Mouse (Mus musculus) kidney, postnatal 10 days (tissue): ENCODE measurements around the gene Deaf1.

ENCODE experiments used
- DNase-seq: peaks from one replicate; pipeline ENCODE4 v3.0.0; 2021; ENCODE audit warnings: mixed read lengths

Deaf1 gene

DNA sequence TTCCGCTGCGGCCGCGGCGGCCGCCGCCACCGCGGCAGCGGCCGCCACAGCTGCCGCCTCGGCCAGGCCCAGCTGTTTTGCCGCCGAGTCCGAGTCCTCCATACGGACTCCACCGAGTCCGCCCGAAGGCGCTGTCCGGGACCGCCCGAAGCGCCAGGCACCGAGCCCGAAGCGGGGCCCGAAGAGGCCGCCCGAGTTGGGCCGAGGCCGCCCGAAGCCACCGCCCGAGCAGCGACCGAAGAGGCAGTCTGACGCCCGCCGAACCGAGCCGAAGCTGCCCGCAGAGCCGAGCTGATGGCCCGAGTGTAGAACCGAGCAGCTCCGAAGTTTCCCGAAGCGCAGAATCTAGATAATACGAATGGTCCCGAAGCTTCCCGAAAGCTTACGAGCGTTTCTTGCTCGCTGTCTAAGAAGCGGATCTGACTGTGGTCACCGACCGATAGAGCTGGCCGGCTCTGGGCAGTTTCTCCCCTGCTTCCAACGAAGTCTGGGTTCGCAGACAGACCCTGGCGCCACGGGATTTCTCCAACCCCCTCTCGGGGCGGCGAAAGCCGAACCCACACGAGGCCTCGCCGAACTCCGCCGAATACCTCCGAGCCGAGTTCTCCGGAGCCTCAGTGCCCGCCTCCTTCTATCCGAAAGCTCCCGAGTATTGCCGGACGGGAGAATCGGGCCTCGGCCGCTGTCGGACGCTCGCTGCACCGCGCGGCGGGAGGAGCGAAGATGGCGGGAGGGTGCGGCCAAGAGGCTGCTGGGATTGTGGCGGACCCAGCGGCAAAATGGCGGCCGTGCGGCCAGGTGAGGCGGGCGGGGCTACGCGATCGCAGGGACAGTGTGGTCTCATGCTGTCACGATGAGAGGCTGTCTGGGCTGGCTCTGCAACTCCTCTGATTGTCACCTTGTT is at the start of gene Deaf1, which contains the start of gene Tmem80:
TSS of gene Deaf1 (minus strand) at position 222 of the 904 bp plus-strand sequence.
TSS of gene Tmem80 (plus strand) at position 271 of the 904 bp plus-strand sequence.
- DNase-seq = peak; percentile 100

DNA sequence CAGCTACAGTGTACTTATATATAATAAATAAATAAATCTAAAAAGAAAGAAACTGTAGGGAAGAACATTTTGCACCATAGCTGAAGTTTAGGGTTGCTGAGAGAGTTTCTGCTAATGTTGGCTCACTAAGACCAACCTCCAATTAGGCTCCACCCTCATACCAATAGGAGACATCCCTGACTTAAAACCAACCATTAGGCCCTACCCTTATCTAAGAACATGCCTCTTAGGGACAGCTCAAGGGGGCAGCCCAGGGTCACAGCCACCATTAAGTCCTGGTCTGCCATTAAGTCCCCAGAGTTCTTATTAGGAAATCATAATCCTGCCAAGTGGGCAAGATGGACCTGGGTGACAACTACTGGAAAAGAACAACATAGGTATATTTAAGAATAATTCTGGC is 46.9 kb upstream of the Deaf1 start:
- DNase-seq = no peak

DNA sequence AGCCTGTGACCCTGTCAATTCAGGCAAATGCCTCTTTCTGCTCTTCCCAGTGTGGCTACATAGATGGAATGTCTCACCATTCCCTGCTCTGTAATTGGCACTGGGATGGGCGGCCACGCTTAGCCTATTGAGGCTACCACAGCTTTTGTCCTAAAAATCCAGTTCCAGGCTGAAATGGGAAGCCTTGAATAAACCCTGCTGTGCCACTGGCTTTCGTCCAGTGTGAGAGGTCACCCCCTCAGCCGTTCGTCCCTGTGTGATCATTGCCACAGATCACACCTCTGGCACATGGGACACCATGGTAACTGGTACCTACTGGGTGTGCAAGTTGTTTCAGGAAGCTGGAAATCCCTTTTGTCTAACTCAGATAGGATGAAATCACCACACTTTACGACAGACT is 46.1 kb upstream of the Deaf1 start:
- DNase-seq = no peak

DNA sequence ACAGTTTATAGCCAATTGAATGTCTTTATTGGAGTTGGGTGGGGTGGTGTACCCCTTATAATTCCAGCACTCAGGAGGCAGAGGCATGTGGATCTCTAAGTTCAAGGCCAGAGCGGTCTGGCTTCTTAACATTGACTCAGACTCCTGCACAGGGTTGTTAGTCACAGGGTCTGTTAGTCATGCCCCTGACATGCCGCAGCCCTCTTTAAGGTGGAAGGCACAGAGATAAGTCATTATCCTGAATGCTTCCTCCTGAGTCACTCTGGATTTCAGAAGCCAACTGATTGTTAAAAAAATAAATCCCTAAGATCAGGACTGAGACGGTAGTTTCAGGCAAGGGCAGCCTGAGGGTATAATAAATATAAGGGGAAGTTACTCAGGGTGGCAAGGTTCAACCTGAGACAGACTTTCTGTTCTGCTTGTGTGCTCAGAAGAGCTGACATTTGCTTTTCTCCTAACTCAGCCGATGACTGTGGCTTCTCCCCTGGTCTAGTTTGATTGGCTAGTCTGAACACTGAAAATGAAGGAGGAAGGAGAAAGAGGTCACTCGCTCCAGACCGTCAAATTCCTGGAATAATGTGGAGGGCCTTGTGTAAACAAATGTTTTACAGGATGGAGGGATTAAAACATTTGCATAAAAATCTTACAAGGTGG is 44.6 kb upstream of the Deaf1 start:
- DNase-seq = no peak

DNA sequence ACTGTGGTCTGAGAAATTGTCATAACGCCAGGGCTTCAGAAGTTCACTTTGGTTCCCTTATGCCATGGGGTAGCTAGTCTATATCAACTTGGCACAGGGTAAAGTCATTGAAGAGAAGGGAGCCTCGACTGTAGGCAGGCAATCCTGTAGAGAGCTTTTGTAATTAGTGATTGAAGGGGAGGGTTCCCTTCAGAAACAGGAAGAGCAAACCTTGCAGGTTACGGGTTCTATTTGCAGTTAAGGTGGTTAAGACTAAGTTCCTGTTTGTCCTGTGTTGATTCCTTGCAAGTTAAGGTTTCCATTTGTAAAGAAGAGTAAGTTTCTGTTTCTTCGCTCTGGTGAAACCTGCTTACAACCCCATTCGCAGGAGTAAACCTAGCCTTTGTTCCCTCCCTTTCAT is 42.4 kb upstream of the Deaf1 start:
- no peak for DNase-seq

DNA sequence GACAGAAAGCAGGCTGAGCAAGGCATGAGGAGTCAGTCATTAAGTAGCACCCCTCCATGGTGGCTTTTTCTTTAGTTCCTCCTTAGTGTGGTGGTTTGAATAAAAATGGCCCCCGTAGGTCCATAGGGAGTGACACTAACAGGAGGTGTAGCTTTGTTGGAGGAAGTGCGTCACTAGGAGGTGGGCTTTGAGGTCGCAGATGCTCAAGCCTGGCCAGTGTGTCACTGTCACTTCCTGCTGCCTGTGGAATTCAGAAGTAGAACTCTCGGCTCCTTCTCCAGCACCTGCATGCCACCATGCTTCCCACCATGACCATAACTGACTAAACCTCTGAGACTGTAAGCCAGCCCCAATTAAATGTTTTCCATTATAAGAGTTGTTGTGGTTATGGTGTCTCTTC is 39.9 kb upstream of the Deaf1 start:
- DNase-seq = no peak

DNA sequence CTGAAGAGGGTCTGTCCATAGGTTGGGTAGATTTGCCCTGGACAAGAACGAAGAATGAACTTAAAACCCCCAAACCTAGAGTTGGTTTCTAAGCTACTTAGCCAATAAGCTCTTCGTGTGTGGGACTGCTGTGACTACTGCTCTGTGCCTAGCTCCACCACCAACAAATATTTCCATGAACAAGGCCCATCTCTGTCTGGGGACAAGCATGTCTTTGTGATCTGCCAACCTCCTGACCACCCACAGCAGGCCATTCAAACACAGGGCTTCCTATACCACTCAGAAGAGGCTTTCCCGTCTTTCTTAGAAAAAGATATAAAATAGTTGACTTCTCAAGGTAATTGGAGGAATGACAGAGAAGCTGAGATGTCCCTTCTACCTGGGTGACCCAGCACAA is 37.6 kb upstream of the Deaf1 start:
- DNase-seq = no peak

DNA sequence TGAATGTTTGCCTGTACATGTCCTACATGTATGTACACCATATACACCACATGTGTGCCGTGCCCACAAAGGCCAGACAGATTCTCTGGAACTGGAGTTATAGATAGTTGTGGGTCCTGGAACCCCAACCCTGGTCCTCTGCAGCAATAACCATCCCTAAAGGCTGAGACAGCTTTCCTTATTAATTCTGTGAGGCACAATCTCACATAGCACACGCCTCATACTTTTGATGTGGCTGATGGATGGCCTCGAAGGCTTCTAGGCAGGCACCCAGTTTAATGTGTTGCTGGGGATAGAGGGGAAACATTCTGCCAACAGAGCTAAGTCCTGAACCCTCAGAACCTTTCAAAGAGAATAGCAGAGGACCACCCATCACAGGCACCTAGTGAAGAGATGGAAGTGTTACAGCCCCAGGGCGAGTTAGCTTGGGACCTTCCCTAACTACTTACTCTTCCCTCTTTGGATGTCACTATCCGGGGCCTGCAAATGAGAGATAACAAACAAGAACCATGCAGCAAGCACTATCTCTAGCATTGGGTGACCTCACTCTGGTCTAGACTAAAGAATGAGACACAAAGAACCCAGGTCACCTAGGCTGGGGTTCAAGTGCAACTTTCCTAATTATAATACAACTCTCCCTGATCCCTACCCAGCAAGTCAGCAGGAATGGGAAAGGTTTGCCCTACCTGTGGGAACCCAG is 37.0 kb upstream of the Deaf1 start:
- no peak for DNase-seq

DNA sequence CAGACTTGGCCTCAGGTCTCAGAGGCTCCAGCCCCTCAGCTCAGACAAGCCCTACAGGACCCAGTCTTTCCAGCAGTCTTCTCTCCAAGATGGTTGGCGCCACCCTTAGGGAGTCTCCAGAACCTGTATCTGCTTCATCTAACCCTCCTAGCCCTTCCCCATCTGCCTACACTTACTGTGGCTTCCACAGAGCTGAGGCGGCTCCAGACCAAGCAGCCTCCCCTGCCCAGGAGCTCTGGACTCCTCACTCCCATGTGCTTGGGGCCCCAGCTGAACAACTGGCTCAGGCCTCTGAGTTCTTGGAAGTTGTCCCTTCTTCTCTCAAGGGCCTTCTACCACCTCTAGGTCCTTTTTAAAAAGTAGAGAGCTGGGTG is 36.2 kb upstream of the Deaf1 start:
- DNase-seq = no peak

DNA sequence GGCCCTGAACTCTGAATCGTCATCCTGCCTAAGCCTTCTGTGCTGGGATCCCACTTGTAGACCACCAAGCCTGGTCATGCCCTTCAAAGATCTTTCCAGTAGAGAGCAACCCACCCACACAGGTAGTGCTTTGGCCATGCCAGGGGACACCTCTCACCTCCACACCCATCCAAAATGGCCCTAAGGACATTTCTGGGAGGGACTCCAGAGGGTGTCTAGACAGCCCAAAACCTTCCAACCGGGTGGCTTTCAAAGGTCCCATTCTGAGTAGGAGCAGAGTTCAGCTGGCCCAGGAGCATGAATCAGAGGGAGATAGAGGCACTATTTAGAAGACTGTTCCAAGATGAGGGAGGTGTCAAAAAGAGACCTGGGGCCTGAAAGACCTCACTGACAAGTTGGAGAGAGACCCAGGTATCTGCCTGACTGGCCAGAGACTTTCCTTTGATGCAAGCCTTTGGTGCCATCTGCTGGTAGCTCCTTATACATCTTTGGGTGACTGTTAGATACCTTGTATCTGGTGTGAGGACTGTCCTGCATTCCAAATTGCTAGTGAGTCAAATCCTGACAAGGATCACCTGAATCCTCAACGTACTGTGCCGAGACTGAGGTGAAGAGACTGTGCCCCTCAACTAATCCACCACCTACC is 35.7 kb upstream of the Deaf1 start:
- peak; percentile 85 for DNase-seq

DNA sequence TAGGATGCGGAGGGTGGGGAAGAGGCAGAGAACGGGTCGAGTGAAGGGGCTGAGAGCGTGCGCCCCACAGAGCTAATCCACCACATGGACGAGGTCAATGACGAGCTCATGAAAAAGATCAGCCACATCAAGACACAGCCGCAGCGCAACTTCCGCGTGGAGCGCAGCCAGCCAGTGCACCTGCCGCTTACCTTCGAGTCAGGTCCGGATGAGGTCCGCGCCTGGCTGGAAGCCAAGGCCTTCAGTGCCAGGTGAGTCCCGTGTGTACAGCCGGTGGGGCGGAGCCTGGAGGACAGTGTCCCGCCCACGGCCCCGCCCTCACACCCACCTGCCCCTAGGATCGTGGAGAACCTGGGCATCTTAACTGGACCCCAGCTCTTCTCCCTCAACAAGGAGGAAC is 34.0 kb upstream of the Deaf1 start:
- DNase-seq = peak; percentile 72

DNA sequence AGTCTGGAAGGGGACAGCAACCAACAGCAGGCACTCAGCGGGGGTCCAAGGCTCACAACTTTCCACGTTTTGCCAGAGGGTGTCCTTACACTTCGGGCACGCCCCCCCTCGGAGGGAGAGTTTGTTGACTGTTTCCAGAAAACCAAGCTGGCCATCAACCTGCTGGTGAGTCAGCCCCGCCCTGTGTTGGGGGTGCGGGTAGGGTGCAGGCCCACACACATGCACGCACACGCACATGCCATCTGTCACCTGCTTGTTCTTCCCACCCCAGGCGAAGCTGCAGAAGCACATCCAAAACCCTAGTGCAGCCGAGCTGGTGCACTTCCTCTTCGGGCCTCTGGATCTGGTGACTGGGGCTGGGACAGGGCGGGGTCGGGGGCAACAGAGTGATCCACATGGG is 29.5 kb upstream of the Deaf1 start:
- peak; percentile 17 for DNase-seq

DNA sequence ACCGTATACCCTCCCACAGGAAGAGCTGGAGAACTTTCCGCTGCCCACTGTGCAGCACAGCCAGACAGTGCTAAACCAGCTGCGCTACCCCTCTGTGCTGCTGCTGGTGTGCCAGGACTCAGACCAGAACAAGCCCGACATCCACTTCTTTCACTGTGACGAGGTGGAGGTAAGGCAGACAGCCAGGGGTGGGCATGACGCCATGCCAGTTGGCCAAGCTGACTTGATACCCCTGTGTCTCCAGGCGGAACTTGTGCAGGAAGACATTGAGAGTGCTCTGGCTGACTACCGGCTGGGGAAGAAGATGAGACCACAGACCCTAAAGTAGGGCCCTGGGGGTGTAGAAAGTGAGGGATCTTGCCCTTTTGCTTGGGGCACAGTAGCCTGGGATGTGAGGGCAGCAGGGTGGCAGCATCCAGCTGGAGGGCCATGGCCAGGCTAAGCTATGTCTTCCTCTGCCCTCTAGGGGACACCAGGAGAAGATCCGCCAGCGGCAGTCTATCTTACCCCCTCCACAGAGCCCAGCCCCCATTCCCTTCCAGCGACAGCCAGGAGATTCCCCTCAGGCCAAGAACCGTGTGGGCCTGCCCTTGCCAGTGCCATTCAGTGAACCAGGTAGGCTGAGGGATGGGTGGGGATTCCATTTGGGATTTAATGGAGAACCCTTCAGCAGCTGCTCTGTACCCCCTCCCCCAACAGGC is 28.3 kb upstream of the Deaf1 start:
- peak; percentile 45 for DNase-seq

DNA sequence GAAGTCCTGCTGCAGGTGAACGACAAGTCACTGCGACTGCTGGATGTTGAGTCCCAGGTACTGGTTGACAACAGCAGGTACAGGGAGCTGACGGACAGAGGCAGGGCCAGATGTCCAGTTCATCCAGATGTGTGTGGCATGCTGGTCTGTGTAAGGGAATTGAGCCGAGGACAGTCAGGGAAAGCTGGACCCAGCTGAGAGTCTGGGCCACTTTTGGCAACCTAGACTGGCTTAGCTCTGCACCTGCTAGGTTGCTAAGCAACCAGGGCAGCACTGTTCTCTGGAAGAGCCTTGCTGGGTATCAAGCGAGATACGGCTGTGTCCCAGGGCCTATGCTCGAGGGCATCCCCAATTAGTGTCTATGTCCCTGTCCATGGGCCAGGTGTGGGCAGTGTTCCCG is 27.6 kb upstream of the Deaf1 start:
- no peak for DNase-seq

DNA sequence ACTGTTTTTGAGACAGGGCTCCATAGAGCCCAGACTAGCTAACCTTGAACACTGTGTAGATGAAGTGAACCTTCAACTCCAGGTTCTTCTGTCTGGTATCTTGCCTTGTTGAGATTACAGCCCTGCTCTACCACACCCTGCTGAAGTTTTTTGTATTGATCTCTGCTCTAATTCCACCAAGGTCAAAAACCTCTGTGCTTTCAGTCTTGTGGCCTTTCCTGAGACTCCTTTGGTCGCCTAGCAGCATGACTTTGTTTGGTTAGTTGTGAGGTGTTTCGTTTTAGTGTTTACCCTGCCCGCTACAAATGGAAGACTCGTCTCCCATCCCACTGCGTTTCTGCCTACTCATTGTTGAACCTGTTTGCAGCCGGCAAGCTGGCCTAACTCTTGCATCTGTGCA is 23.6 kb upstream of the Deaf1 start:
- DNase-seq = no peak

DNA sequence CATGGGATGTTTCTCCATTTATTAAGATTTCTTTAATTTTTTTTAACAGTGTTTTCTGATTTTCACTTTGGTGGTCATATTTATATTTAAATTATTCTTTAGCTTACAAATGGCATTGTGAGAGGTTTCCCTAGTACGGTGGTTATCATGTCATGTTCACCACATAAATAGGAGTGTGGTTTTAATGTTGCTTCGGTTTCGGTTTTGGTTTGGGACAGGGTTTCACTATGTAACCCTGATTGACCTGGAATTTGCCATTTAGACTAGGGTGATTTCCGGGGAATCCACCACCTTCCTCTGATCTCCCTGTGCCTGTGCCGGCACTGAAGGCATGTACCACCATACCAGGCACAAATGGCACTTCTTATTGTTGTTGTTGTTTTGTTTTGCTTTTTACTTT is 17.3 kb upstream of the Deaf1 start:
- no peak for DNase-seq

DNA sequence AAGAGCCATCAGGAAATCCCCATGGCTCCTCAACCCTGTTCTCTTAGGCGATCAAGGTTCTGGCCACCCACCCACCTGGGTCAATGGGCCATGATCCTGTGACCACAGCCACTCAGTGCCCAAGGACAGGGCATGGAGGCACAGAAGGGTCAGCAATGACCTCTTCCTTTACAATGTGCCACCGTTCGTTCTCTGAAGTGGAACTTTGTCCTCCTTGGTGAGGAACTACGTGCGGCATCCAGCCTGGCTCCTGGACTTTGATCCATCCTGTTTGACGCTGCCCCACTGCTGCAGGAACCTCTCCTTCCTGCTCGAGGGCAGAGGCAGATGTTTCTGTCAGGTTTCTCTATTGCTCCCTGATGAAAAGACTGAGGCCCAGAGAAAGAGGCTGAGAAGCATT is 16.2 kb upstream of the Deaf1 start:
- DNase-seq = no peak

DNA sequence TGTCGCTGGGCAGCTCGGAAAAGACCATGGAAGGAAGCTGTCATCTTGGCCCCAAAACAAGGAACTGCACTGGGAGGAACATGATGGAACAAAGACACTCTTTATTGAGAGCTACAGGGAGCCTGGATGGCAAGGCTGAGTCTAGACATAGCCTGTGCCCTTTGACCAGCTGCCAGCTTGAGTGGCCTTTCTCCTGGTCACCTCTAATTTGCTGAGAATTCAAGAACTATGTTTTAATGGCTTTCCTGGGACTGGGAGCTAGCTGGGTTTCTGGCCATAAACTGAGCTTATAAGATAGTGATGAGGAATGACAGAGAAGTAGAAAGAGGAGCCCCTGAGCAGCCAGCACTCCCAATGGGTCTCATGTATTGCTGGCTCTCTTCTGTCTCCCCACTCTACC is 15.7 kb upstream of the Deaf1 start:
- DNase-seq = no peak

DNA sequence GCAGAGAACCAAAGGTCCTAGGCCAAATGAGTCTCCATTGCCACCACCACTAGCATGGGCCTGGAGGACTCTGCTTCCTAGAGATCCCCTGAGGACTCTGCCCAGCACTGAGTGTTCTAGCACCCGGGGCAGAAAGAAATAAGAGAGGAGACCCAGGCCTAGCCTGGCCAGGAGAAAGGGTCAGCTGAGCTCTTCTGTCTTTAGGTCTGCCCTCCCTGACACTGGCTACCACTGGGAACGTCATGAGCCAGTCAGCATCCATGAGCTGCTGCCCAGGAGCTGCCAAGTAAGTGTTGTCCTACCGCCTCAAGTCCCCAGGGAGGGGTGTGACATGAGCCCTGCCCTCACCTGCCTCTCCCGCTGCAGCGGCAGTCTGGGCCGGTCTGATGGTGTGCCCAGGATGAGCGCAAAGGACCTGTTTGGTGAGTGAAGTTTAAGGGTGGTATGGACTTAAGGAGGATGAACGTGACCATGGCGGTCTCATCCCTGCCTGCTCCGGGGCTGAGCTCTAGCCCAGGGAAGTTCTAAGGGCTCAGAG is 14.3 kb upstream of the Deaf1 start:
- DNase-seq = no peak

DNA sequence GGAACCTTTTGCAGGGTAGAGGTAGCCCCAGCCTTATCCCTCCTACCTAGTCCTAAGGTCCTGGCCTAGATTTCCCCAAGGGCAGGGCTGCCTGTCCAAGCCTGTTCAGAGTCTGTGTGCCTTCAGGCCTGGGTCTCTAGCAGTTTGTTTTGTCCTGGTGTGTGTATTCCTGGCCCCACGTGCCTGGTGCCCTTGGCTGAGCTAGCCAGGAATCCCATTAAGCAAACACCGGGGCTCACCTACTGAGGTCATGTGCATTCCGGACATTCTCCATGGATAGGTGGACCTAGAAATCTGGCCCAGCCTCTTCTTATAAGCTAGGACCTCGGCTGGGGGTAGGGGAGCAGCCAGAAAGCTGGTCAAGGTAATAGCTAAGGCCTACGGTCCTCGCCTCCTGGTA is 13.0 kb upstream of the Deaf1 start:
- peak; percentile 75 for DNase-seq

DNA sequence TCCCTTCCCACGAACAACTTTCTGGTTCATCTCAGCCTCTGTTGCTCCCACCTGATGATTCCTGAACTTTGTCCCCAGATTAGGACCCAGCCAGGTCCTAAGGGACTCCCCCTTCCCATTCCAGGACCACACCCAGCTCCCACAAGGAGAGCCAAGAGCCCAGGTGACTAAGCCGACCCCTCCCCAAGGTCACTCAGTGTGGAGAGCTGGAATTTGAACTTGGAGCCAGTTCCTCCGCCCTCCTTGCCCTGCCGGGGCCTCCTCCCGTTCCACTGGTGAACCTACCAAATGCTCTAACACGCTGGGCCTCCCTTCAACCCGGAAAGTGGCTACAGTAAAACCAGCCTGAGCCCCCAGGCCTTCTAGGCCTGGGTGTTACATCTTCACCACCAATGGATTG is 12.5 kb upstream of the Deaf1 start:
- DNase-seq = peak; percentile 61

DNA sequence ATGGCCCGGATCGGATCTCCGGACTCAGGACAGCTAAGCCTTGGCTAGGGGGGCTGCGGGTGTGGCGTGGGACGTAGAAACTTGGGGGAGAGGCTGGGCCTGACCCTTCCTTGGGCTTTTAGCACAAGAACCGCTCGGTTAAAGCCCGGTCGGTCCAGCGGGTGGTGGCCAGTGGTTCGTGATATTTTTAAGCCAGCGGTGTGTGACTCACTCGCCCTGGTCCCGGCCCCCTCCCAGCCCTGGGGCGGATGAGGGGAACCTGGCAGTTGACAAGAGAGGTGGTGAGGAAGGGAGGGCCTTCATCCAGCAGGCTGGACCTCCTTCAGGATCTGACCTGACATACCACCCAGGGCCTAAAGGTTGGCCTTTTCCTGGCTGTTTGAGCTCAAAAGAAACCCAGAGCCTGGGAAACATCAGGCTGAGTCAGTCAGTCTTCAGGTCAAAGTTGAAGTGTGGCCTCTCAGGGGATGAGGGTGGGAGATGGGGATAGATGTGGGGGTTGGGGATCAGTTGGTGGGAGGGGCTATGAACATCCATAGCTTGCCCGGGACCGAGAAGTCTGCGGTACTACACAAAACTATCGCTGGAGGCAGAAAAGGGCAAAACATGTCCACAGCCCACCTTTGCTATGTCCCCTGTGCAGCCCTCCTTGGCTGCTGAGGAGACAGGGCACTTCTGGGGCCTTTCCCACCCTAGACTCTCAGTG is 11.9 kb upstream of the Deaf1 start:
- no peak for DNase-seq
